Mouse (Mus musculus) liver, adult 2 months (tissue): Measurements from ENCODE around the gene Gm1043. TPM values are rescaled to one million over a fixed set of nuclear protein-coding genes. Genes with fewer than 3 reads are reported as not detected.

Experiments
- DNase-seq: peaks from one replicate; pipeline ENCODE4 v3.0.0-alpha.2; 2011; ENCODE audit warnings: low read depth, low spot score; ENCODE audit errors: extremely low read depth
- H3K27ac ChIP-seq: fragments of 200-500 bp; replicated peaks from 2 replicates; pipeline ENCODE4 v1.5.1; 2012; ENCODE audit warnings: low read depth, mild to moderate bottlenecking, control low read depth, inconsistent platforms, low read length; ENCODE audit not compliant: insufficient read depth
- H3K27me3 ChIP-seq: fragments of 200-500 bp; 2 replicates; pipeline ENCODE4 v1.6.1; 2012; ENCODE audit warnings: mild to moderate bottlenecking, moderate library complexity, low read length, inconsistent platforms; ENCODE audit not compliant: control insufficient read depth, insufficient read depth
- H3K36me3 ChIP-seq: fragments of 200-500 bp; 2 replicates; pipeline ENCODE4 v1.6.1; 2012; ENCODE audit warnings: low read length, inconsistent platforms; ENCODE audit not compliant: control insufficient read depth, insufficient read depth
- H3K4me1 ChIP-seq: fragments of 200-500 bp; 2 replicates; pipeline ENCODE4 v1.6.1; 2011; ENCODE audit warnings: low read length; ENCODE audit not compliant: control insufficient read depth, insufficient read depth
- H3K4me3 ChIP-seq: fragments of 200-500 bp; 2 replicates; pipeline ENCODE4 v1.5.1; 2011; ENCODE audit warnings: low read depth, mild to moderate bottlenecking, control low read depth, low read length, moderate library complexity; ENCODE audit not compliant: insufficient read depth
- H3K79me2 ChIP-seq: fragments of 200-500 bp; 2 replicates; pipeline ENCODE4 v1.6.1; 2012; ENCODE audit warnings: inconsistent platforms, mild to moderate bottlenecking, low read length, moderate library complexity; ENCODE audit not compliant: control insufficient read depth, insufficient read depth
- H3K9ac ChIP-seq: fragments of 200-500 bp; 2 replicates; pipeline ENCODE4 v1.6.1; 2012; ENCODE audit warnings: low read depth, mild to moderate bottlenecking, control low read depth, inconsistent platforms, low read length
- CTCF ChIP-seq: fragments of 200-500 bp; IDR thresholded peaks from 2 replicates; pipeline ENCODE4 v1.5.1; 2011; ENCODE audit warnings: low read depth, low read length, control low read depth
- POLR2A ChIP-seq: fragments of 200-500 bp; IDR thresholded peaks from 2 replicates; pipeline ENCODE4 v1.6.1; 2011; ENCODE audit warnings: low read length, control low read depth; ENCODE audit not compliant: insufficient read depth; ENCODE audit errors: extremely low read depth
- WGBS: fragments of 180-500 bp; shearing (Covaris S2); methylation state at CpG from one replicate; pipeline ENCODE4 v1.1.7; 2018; 5-methylcytosine and 5-hydroxymethylcytosine counted together
- polyA plus RNA-seq: library from polyadenylated mRNA; depleted of rRNA; stranded (reverse); fragments of >200 nt; gene quantifications from 2 replicates; pipeline ENCODE4 v1.2.3, GENCODE M21; 2012
- total RNA-seq: library from RNA; depleted of rRNA; stranded (reverse); fragments of >200 nt; gene quantifications from 2 replicates; pipeline ENCODE4 v1.2.3, GENCODE M21; 2014

The Gm1043 gene
- total and polyA plus RNA-seq, 2 experiments: 0.05 TPM; not detected in 1

GRCm38 (mm10) chr5:37177061-37177460 lies 91.9 kb downstream of the Gm1043 start:
- no peaks in the 10 kb centered on the region for H3K36me3 ChIP-seq
- no peak overlapping the region for H3K4me3 ChIP-seq
- no peaks in the 10 kb centered on the region for H3K79me2 ChIP-seq
- TF ChIP-seq POLR2A (no peak), CTCF (no peak)
- no peak for DNase-seq
- no peaks in the 10 kb centered on the region for H3K27me3 ChIP-seq
- H3K9ac ChIP-seq: no peak overlapping the region
- 76% methylated on average over 7 of the region's 7 CpGs for WGBS
- H3K27ac ChIP-seq: no peak overlapping the region
- no peaks in the 10 kb centered on the region for H3K4me1 ChIP-seq

- H3K9ac ChIP-seq: no peak overlapping the region
- 60% methylated on average over 4 of the region's 4 CpGs for WGBS
- H3K4me3 ChIP-seq: no peak overlapping the region
- H3K36me3 ChIP-seq: no peaks in the 10 kb centered on the region
- no peaks in the 10 kb centered on the region for H3K79me2 ChIP-seq
- no peak overlapping the region for H3K27ac ChIP-seq
- no peaks in the 10 kb centered on the region for H3K4me1 ChIP-seq
- TF ChIP-seq POLR2A (no peak), CTCF (no peak)
- H3K27me3 ChIP-seq: no peaks in the 10 kb centered on the region
- no peak for DNase-seq
These were observed 93.6 kb downstream of the Gm1043 start for GRCm38 (mm10) chr5:37178811-37179210.

GRCm38 (mm10) chr5:37179872-37180271 lies 94.7 kb downstream of the Gm1043 start:
- Histone ChIP-seq H3K36me3 (no peaks in the 10 kb centered on the region), H3K4me3 (no peak overlapping the region), H3K27me3 (no peaks in the 10 kb centered on the region), H3K9ac (no peak overlapping the region), H3K79me2 (no peaks in the 10 kb centered on the region), H3K4me1 (no peaks in the 10 kb centered on the region), H3K27ac (no peak overlapping the region)
- DNase-seq: no peak
- TF ChIP-seq POLR2A: no peak
- no peak for TF ChIP-seq CTCF
- 92% methylated on average over 9 of the region's 9 CpGs for WGBS

- no peak overlapping the region for H3K27ac ChIP-seq
- TF ChIP-seq POLR2A (no peak), CTCF (no peak)
- H3K27me3 ChIP-seq: no peaks in the 10 kb centered on the region
- H3K4me3 ChIP-seq: no peak overlapping the region
- no peak for DNase-seq
- 55% methylated on average over 1 of the region's 1 CpGs for WGBS
- H3K9ac ChIP-seq: no peak overlapping the region
- H3K79me2 ChIP-seq: no peaks in the 10 kb centered on the region
- H3K36me3 ChIP-seq: no peaks in the 10 kb centered on the region
- H3K4me1 ChIP-seq: no peaks in the 10 kb centered on the region
These were observed 95.5 kb downstream of the Gm1043 start for GRCm38 (mm10) chr5:37180624-37181023.

- no peaks in the 10 kb centered on the region for H3K4me1 ChIP-seq
- H3K36me3 ChIP-seq: no peaks in the 10 kb centered on the region
- DNase-seq: no peak
- no peak overlapping the region for H3K9ac ChIP-seq
- H3K27ac ChIP-seq: no peak overlapping the region
- no peaks in the 10 kb centered on the region for H3K27me3 ChIP-seq
- 54% methylated on average over 7 of the region's 7 CpGs for WGBS
- TF ChIP-seq POLR2A (no peak), CTCF (no peak)
- H3K4me3 ChIP-seq: no peak overlapping the region
- H3K79me2 ChIP-seq: no peaks in the 10 kb centered on the region
These were observed 99.4 kb downstream of the Gm1043 start for GRCm38 (mm10) chr5:37184605-37185004.

- no peaks in the 10 kb centered on the region for H3K4me1 ChIP-seq
- no peaks in the 10 kb centered on the region for H3K36me3 ChIP-seq
- no peak overlapping the region for H3K4me3 ChIP-seq
- H3K27ac ChIP-seq: no peak overlapping the region
- no peaks in the 10 kb centered on the region for H3K27me3 ChIP-seq
- H3K9ac ChIP-seq: no peak overlapping the region
- H3K79me2 ChIP-seq: no peaks in the 10 kb centered on the region
- no peak for TF ChIP-seq CTCF
- no peak for TF ChIP-seq POLR2A
- WGBS: 71% methylated on average over 5 of the region's 5 CpGs
- DNase-seq: no peak
These were observed 105.2 kb downstream of the Gm1043 start for GRCm38 (mm10) chr5:37190378-37190777.
